Mouse (Mus musculus): ENCODE results near the gene Zbtb2. TPM values are rescaled to one million over a fixed set of nuclear protein-coding genes. Genes with fewer than 3 reads are reported as not detected.

The Zbtb2 gene
- total and polyA plus RNA-seq, 3 experiments = 6.3 to 13.7 (median 8.3) TPM

GRCm38 (mm10) chr10:4386609-4387591 is 1.0 kb downstream of the Zbtb2 start:
- DNase-seq = peak; percentile 97

DNA sequence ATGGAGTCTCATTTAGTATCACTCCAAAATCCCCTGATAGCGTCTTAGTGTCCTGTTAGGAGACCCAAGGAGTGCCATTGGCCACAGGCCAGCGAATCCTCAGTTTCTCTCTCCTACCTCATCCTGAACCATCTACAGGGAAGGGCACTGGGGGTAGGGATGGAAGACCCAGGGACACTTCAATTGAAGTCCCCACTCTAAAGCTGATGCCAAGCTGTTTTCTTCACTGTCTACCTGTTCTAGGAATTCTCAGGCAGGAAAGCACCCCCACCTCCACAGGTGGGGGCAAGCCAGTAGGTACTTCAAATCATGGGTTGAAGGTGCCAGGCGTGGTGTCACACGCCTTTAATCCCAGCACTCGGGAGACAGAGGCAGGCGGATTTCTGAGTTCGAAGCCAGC is 3.7 kb downstream of the Zbtb2 start:
- DNase-seq = no peak

DNA sequence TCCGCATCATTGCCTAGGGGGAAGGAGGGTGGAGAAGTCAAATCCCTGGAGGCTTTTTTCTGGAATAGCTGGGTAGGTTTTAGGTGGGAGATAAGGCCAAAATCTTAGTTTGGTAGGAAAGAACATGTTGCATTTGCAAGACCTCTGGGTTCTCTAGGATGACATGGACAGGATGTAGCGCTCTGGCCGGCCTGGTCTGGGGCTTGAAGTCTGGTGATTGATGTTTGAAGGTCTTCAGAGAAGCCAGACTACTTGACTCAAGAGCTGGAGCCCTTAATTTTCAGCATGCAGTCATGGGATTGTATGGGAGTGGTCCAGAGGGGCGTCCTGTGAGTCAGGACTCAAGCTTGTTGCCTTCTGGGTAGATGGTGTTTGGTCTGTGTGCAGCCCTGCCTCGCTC is 7.2 kb downstream of the Zbtb2 start:
- DNase-seq = no peak

- DNase-seq = no peak
Measured at GRCm38 (mm10) chr10:4376931-4377330, 11.0 kb downstream of the Zbtb2 start.

DNA sequence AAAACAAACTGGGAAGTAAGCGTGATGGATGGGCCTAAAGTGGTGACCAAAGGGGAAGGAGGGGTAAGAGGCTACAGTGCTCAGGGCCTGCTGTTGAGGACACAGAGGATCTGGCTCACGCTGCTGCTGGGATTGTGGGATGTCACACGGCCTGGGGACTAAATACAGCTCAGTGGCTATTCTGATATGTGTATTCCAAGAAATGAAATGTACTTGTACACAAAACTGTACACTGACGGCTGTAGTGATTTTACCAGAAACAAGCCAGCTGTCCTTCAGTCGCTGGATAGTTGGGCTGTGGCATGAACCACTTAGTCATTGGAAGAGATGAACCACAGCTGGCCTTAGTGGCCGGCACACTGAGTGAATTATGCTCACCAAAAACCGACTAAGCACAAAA is 11.4 kb downstream of the Zbtb2 start:
- DNase-seq = peak; percentile 65

DNA sequence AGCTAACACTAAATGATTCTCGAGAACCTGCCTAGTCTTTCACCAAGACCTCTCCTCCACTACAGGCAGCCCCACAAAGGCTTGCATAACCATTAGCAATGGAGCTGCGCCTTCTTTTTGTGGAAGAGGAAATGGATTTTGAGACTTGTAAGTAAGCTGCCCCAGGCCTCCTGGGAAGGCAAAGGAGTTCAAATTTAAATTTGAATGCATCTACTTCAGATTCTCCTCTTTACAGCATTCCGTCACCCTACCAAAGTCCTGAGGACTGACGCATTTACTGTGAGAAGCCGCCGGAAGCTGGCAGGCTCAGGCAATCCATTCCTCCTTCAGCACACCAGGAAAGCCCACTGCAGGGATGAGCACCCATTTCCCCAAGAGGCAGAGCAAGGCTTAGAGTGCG is 12.6 kb downstream of the Zbtb2 start:
- DNase-seq = no peak

DNA sequence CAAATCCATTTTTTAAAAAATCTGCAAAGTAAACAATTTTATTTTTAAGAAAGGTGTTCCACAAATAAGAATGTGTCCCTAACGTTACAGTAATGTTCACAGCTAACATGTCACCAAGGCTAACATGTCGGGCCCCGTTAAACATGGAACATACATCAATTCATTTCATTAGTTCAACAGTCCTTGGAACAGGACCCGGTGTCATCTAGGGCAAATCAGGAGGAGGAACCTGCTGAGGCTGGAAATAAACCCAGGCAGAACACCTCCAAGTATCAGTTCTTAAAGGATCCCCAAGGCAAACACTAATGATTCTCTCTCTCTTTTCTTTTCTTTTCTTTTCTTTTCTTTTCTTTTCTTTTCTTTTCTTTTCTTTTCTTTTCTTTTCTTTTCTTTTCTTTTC is 13.2 kb downstream of the Zbtb2 start:
- DNase-seq = no peak

DNA sequence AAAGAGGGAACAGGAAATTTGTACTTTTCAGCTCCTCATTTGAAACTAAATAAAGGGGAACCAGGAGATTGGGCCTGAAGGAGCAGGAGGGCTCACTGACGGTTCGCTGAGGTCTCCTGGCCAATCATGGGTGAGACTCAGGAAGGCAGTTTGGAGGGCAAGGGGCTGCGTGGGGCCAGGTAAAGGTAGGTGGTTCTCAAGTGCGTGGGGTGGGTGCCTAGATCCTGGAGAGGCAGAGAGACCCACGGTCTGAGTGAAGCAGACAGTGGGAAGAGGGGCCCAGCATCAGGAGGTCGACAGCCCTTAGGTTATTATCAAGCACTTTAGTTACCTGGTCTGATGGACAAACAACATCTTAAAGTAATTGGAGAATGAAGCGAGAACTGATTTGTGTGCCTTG is 13.7 kb downstream of the Zbtb2 start:
- DNase-seq = no peak

- DNase-seq = no peak
Measured at GRCm38 (mm10) chr10:4373558-4373957, 14.3 kb downstream of the Zbtb2 start.

GRCm38 (mm10) chr10:4372011-4372410 is 15.9 kb downstream of the Zbtb2 start:
- peak; percentile 41 for DNase-seq

GRCm38 (mm10) chr10:4370105-4370504 is 17.8 kb downstream of the Zbtb2 start:
- DNase-seq = no peak

DNA sequence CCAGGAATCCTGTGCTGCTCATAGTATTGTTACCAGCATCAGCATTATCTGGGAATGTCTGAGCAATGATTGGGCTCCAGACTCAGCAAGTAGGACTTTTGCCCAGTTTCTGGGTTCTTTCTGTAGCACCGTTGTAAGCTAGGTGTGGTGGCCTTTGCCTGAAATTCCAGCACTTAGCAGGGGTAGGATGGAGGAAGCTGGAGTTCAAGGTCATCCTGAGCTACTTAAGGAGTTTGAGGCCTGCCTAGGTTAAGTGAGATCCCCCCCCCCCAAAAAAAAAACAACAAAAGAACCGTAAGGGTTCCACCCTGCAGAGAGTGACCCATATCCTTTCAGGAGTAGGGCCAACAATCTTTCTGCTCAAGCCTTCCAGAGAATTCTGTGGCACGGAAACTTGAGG is 23.3 kb downstream of the Zbtb2 start:
- no peak for DNase-seq

GRCm38 (mm10) chr10:4357435-4357834 is 30.5 kb downstream of the Zbtb2 start:
- no peak for DNase-seq

GRCm38 (mm10) chr10:4356640-4357039 is 31.3 kb downstream of the Zbtb2 start:
- no peak for DNase-seq

GRCm38 (mm10) chr10:4355882-4356451 is 31.9 kb downstream of the Zbtb2 start:
- peak; percentile 55 for DNase-seq

GRCm38 (mm10) chr10:4354371-4355260 is 33.3 kb downstream of the Zbtb2 start:
- no peak for DNase-seq

DNA sequence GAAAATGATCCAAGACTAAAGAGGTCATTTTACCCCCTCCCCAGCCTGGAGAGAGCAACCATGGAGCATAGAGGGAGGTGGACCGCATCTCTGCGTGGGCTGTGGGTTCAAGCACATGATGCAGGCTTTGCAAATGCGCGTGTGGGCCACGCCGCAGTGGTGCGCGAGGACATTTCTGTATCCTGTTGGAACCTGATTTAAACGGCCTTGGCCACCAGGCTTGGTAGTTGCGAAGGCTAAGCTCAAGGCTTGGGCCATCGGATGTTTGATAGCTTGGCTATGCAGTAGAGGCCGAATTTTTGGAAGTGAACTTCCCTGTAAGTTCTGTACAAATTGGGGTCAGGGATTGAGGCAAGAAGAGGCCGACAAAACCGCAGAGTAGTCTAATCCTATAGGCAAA is 40.3 kb downstream of the Zbtb2 start:
- DNase-seq = peak; percentile 84

DNA sequence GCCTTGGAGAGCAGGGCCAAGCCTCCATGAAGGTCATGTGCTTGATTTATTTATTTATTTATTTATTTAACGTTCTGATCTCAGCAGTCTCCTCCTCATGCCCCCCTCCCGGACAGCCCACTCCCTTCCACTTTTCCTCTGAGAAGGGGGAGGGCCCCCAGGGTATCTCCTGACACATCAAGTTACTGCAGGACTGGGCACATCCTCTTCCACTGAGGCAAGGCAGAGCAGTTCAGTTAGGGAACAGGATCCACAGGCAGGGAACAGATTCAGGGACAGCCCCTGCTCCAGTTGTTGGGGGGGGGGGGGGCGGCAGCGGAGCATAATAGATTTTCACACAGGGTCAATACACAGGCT is 40.8 kb downstream of the Zbtb2 start:
- no peak for DNase-seq

DNA sequence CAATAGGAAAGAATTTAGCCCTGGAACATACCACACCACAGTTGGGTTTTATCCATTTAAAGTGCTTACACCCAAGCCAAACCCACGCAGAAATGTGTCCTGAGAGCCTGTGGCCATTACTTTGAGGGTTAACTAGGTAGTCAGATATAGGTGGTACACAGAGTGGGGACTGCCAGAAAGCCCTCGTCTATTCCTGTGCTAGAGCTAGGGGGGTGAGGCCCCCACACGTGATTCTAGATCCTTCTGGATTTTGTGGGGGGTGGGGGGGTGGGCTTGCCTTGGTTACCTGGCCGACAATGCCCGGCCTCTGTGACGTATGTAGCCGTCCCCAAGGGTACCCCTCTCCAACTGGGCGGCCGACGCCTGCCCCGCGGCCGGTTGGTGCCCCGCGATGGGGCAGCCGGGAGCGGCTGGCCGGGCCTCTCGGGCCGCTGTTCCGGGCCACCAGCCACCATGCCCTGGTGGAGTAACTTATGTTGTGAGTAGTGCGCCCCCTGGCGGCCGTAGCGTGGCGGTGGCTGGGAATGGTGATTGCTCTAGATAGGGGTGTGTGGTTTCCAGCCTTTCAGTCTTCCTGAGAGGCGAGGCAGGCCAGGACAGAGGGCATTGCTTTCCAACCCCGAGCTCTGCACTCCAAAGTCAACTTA is 41.3 kb downstream of the Zbtb2 start:
- DNase-seq = peak; percentile 94

GRCm38 (mm10) chr10:4341430-4341829 is 46.5 kb downstream of the Zbtb2 start:
- peak; percentile 64 for DNase-seq

GRCm38 (mm10) chr10:4338863-4339461 is 48.9 kb downstream of the Zbtb2 start:
- DNase-seq = no peak
